Mouse (Mus musculus) MEL (cell line): ENCODE measurements around the gene Tead1. TPM values are rescaled to one million over a fixed set of nuclear protein-coding genes. Genes with fewer than 3 reads are reported as not detected.

Experiments used
- DNase-seq: peaks from one replicate; pipeline ENCODE4 v3.0.0; 2011; ENCODE audit warnings: low read depth, low spot score
- H3K27ac ChIP-seq: 2 replicates; pipeline ENCODE4 v1.5.1; 2012; ENCODE audit warnings: low read depth, mild to moderate bottlenecking, control low read depth, low read length, moderate library complexity; ENCODE audit not compliant: control insufficient read depth
- H3K27me3 ChIP-seq, 2 experiments: fragments of 150-350 bp in 1 of 2; sonication (generic) in 1 of 2; 2 replicates each; pipeline ENCODE4 v1.6.1; 2012; ENCODE audit warnings: low read length in 2 of 2, mild to moderate bottlenecking in 2 of 2, improper control_type of control experiment in 1 of 2, moderate library complexity in 1 of 2; ENCODE audit not compliant: insufficient read depth in 2 of 2, control insufficient read depth in 1 of 2
- H3K36me3 ChIP-seq, 2 experiments: 2 replicates each; pipeline ENCODE4 v1.6.1; 2012 to 2014; ENCODE audit warnings: low read length in 2 of 2, improper control_type of control experiment in 1 of 2, inconsistent platforms in 1 of 2, mild to moderate bottlenecking in 1 of 2; ENCODE audit not compliant: insufficient read depth in 2 of 2, control insufficient read depth in 1 of 2
- H3K4me1 ChIP-seq, 2 experiments: fragments of 150-350 bp in 1 of 2; sonication (generic) in 1 of 2; 2 replicates each; pipeline ENCODE4 v1.6.1; 2012; ENCODE audit warnings: low read length in 2 of 2, improper control_type of control experiment in 1 of 2, mild to moderate bottlenecking in 1 of 2; ENCODE audit not compliant: insufficient read depth in 2 of 2, control insufficient read depth in 1 of 2
- H3K4me3 ChIP-seq, 2 experiments: fragments of 150-350 bp in 1 of 2; sonication (generic) in 1 of 2; 2 replicates each; pipeline ENCODE4 v1.5.1; 2012; ENCODE audit warnings: low read depth in 2 of 2, low read length in 2 of 2, mild to moderate bottlenecking in 2 of 2, moderate library complexity in 2 of 2, control low read depth in 1 of 2, improper control_type of control experiment in 1 of 2; ENCODE audit not compliant: control insufficient read depth in 1 of 2, insufficient read depth in 1 of 2
- H3K79me2 ChIP-seq: 2 replicates; pipeline ENCODE4 v1.6.1; 2012; ENCODE audit warnings: mild to moderate bottlenecking, low read length, moderate library complexity; ENCODE audit not compliant: control insufficient read depth, poor library complexity, insufficient read depth
- H3K9ac ChIP-seq: 2 replicates; pipeline ENCODE4 v1.6.1; 2012; ENCODE audit warnings: low read depth, mild to moderate bottlenecking, control low read depth, low read length, moderate library complexity; ENCODE audit not compliant: control insufficient read depth, poor library complexity, severe bottlenecking
- H3K9me3 ChIP-seq: fragments of 150-350 bp; sonication (generic); replicated peaks from 2 replicates; pipeline ENCODE4 v1.6.1; 2012; ENCODE audit warnings: mild to moderate bottlenecking, low read length, improper control_type of control experiment, moderate library complexity; ENCODE audit not compliant: insufficient read depth
- CHD1 ChIP-seq: IDR thresholded peaks from 2 replicates; pipeline ENCODE4 v1.6.1; 2012; ENCODE audit warnings: low read depth, mild to moderate bottlenecking, inconsistent platforms, low read length, improper control_type of control experiment
- ELF1 ChIP-seq: IDR thresholded peaks from 2 replicates; pipeline ENCODE4 v1.6.1; 2014; ENCODE audit warnings: low read depth, mild to moderate bottlenecking, inconsistent platforms, low read length, improper control_type of control experiment, moderate library complexity
- GATA1 ChIP-seq: IDR thresholded peaks from 2 replicates; pipeline ENCODE4 v1.6.1; 2011; ENCODE audit warnings: low read depth, low read length, improper control_type of control experiment
- HCFC1 ChIP-seq: IDR thresholded peaks from 2 replicates; pipeline ENCODE4 v1.6.1; 2012; ENCODE audit warnings: low read depth, mild to moderate bottlenecking, inconsistent platforms, low read length, improper control_type of control experiment, moderate library complexity
- MAZ ChIP-seq: IDR thresholded peaks from 2 replicates; pipeline ENCODE4 v1.6.1; 2012; ENCODE audit warnings: low read depth, mild to moderate bottlenecking, inconsistent platforms, low read length, improper control_type of control experiment
- MEF2A ChIP-seq: IDR thresholded peaks from 2 replicates; pipeline ENCODE4 v1.6.1; 2014; ENCODE audit warnings: low read depth, mild to moderate bottlenecking, inconsistent platforms, low read length, improper control_type of control experiment; ENCODE audit not compliant: poor library complexity, insufficient replicate concordance, severe bottlenecking; ENCODE audit errors: extremely low read depth
- MXI1 ChIP-seq: IDR thresholded peaks from 2 replicates; pipeline ENCODE4 v1.6.1; 2011; ENCODE audit warnings: mild to moderate bottlenecking, low read depth, low read length, improper control_type of control experiment
- MYC ChIP-seq: IDR thresholded peaks from 2 replicates; pipeline ENCODE4 v1.6.1; 2011; ENCODE audit warnings: low read depth, mild to moderate bottlenecking, low read length, improper control_type of control experiment, moderate library complexity
- POLR2AphosphoS2 ChIP-seq: IDR thresholded peaks from 2 replicates; pipeline ENCODE4 v1.6.1; 2011; ENCODE audit warnings: low read length, improper control_type of control experiment
- ZMIZ1 ChIP-seq: IDR thresholded peaks from 2 replicates; pipeline ENCODE4 v1.6.1; 2012; ENCODE audit warnings: low read depth, mild to moderate bottlenecking, inconsistent platforms, low read length, improper control_type of control experiment, moderate library complexity
- polyA plus RNA-seq, 2 experiments: library from polyadenylated mRNA; stranded (reverse) in 1 of 2; unstranded in 1 of 2; fragments of >175 nt in 1 of 2; fragments of >200 nt in 1 of 2; gene quantifications; 2 replicates each; pipeline versions ENCODE4 v1.2.1 to v1.2.4; 2012; ENCODE audit warnings: low replicate concordance in 2 of 2, low read depth in 1 of 2; ENCODE audit not compliant: insufficient read length in 2 of 2, insufficient read depth in 1 of 2, missing spikeins in 1 of 2
- total RNA-seq: library from RNA; depleted of rRNA; stranded (reverse); fragments of 300-350 nt; gene quantifications from 2 replicates; pipeline ENCODE4 v1.2.3, GENCODE M21; 2012

Tead1 gene
- total and polyA plus RNA-seq, 3 experiments, result not detected

GRCm38 (mm10) chr7:112831446-112831845, 152.3 kb downstream of the Tead1 start:
- Histone ChIP-seq H3K27me3 (no peaks in the 10 kb centered on the region), H3K4me1 (no peaks in the 10 kb centered on the region), H3K79me2 (no peaks in the 10 kb centered on the region), H3K36me3 (no peaks in the 10 kb centered on the region), H3K9me3 (no peaks in the 10 kb centered on the region), H3K4me3 (no peak overlapping the region), H3K27ac (no peak overlapping the region), H3K9ac (no peak overlapping the region)
- no peak for DNase-seq
- TF ChIP-seq ELF1, result no peak

- H3K4me3 ChIP-seq, result no peak overlapping the region
These were observed 154.0 kb downstream of the Tead1 start for GRCm38 (mm10) chr7:112833132-112833531.

GRCm38 (mm10) chr7:112836076-112836475, 157.0 kb downstream of the Tead1 start:
- H3K36me3 ChIP-seq, result no peaks in the 10 kb centered on the region
- H3K9ac ChIP-seq, result no peak overlapping the region
- TF ChIP-seq GATA1, result no peak
- no peak for TF ChIP-seq MYC
- no peak for TF ChIP-seq CHD1
- TF ChIP-seq HCFC1, result no peak
- TF ChIP-seq MAZ, result no peak
- no peak for TF ChIP-seq ZMIZ1
- TF ChIP-seq MXI1, result no peak
- H3K79me2 ChIP-seq, result no peaks in the 10 kb centered on the region
- no peaks in the 10 kb centered on the region for H3K27me3 ChIP-seq
- H3K4me1 ChIP-seq, result no peaks in the 10 kb centered on the region
- H3K4me3 ChIP-seq, result no peak overlapping the region
- H3K9me3 ChIP-seq, result no peaks in the 10 kb centered on the region
- DNase-seq, result no peak
- H3K27ac ChIP-seq, result no peak overlapping the region

More at GRCm38 (mm10) chr7:112833132-112833531, 154.0 kb downstream of the Tead1 start:
- Histone ChIP-seq H3K27ac (no peak overlapping the region), H3K79me2 (no peaks in the 10 kb centered on the region), H3K36me3 (no peaks in the 10 kb centered on the region), H3K9ac (no peak overlapping the region), H3K9me3 (no peaks in the 10 kb centered on the region), H3K4me1 (no peaks in the 10 kb centered on the region), H3K27me3 (no peaks in the 10 kb centered on the region)
- DNase-seq, result no peak
- no peak for TF ChIP-seq ZMIZ1
- TF ChIP-seq MEF2A, result no peak

GRCm38 (mm10) chr7:112838131-112838530, 159.0 kb downstream of the Tead1 start:
- Histone ChIP-seq H3K4me1 (no peaks in the 10 kb centered on the region), H3K79me2 (no peaks in the 10 kb centered on the region), H3K9ac (no peak overlapping the region), H3K4me3 (no peak overlapping the region), H3K9me3 (no peaks in the 10 kb centered on the region)
- no peak for DNase-seq
- no peak for TF ChIP-seq POLR2AphosphoS2
- TF ChIP-seq, all 39 proteins: peak for 0
- no peaks in the 10 kb centered on the region for H3K36me3 ChIP-seq
- no peak overlapping the region for H3K27ac ChIP-seq
- no peaks in the 10 kb centered on the region for H3K27me3 ChIP-seq
